Mouse (Mus musculus) olfactory bulb, adult 2 months (tissue): ENCODE measurements around the gene Cass4. TPM values are rescaled to one million over a fixed set of nuclear protein-coding genes. Genes with fewer than 3 reads are reported as not detected.

Source experiments
- H3K27ac ChIP-seq: fragments of 200-500 bp; 2 replicates; pipeline ENCODE4 v1.5.1; 2012; ENCODE audit warnings: low read depth, low read length; ENCODE audit not compliant: insufficient read depth
- H3K4me1 ChIP-seq: fragments of 200-500 bp; 2 replicates; pipeline ENCODE4 v1.6.1; 2012; ENCODE audit warnings: low read length; ENCODE audit not compliant: control insufficient read depth, insufficient read depth
- H3K4me3 ChIP-seq: fragments of 200-500 bp; 2 replicates; pipeline ENCODE4 v1.5.1; 2012; ENCODE audit warnings: mild to moderate bottlenecking, low read depth, low read length, moderate library complexity; ENCODE audit not compliant: insufficient read depth
- CTCF ChIP-seq: fragments of 200-500 bp; IDR thresholded peaks from 2 replicates; pipeline ENCODE4 v1.5.1; 2012; ENCODE audit warnings: low read depth, mild to moderate bottlenecking, low read length, moderate library complexity; ENCODE audit not compliant: insufficient read depth
- POLR2A ChIP-seq: fragments of 200-500 bp; IDR thresholded peaks from 2 replicates; pipeline ENCODE4 v1.6.1; 2012; ENCODE audit warnings: mild to moderate bottlenecking, low read depth, low read length, moderate library complexity; ENCODE audit not compliant: insufficient read depth
- WGBS: fragments of 180-500 bp; shearing (Covaris S2); methylation state at CpG from one replicate; pipeline ENCODE4 v1.1.7; 2018; 5-methylcytosine and 5-hydroxymethylcytosine counted together
- polyA plus RNA-seq: library from polyadenylated mRNA; stranded (reverse); fragments of >200 nt; gene quantifications from 2 replicates; pipeline ENCODE4 v1.2.4, GENCODE M21; 2012; ENCODE audit warnings: low replicate concordance; ENCODE audit not compliant: missing spikeins, insufficient read depth, insufficient read length

Gene Cass4
- polyA plus RNA-seq, 1 experiment = not detected

DNA sequence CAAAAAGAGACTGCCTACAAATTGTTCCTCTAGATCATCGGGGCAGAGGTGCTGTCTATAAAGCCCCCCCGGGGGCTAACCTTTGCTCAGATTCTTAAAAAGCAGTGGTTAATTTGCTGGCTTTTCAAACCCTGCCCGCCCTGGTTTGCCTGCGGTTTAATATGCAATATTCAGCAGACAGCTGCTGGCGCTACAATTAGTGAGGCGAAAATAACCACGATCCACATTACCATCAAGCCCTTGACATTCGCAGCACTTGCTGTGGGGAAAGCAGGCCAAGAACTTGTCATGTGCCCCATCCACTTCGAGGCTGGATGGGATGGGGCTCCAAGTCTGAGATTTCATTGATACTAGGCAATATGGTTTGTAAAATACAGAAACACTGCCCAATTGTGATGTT, 40.4 kb upstream of the Cass4 start:
- Histone ChIP-seq H3K4me1 (peaks cover 46% of the 10 kb centered on the region), H3K4me3 (no peak overlapping the region), H3K27ac (peak overlapping the region; percentile 55; the same call in 1 of the 2 replicates)
- WGBS = 17% methylated on average over 9 of the region's 9 CpGs
- TF ChIP-seq CTCF (no peak), POLR2A (no peak)

DNA sequence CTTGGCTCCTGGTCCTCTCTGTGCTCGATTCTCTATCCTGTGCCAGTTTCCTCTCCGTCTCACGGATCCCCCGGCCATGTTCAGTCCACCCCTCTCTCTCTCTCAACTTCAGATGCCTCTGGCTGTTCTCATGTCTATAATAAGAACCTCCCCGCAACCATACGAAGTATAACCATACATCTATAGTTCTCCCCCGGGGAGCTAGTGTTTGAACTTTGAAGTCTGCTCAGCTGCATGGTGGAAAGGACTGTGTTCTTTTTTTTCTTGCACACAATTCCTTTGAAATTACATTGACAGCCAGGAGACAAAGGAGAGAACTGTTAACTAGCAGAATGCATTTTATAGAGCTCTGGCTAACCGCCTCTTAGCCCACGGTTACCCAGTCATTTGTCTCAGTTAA, 38.8 kb upstream of the Cass4 start:
- 29% methylated on average over 9 of the region's 9 CpGs for WGBS
- Histone ChIP-seq H3K4me3 (no peak overlapping the region), H3K4me1 (peaks cover 37% of the 10 kb centered on the region), H3K27ac (peak overlapping the region; percentile 54; the same call in 1 of the 2 replicates)
- TF ChIP-seq POLR2A (no peak), CTCF (no peak)

DNA sequence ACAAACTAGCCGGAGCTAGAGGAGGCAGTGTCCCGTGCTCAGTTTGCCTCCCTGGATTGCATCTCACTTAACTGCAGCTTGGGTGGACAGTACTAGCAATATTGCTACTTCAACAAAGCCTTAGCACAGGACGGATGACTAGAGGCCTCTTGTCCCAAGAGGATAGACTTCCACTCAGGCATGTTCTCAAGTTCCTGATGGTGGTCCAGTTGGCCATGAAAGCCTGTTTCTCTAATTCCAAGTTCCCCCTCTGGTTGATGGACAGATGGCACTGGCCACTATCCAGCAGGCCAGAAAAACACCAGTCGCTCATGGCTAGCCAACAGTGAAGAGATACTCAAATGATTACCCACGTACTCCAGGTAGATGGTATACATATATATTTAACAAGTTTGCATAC, 37.8 kb upstream of the Cass4 start:
- Histone ChIP-seq H3K4me3 (no peak overlapping the region), H3K27ac (no peak overlapping the region), H3K4me1 (peaks cover 35% of the 10 kb centered on the region)
- TF ChIP-seq POLR2A (no peak), CTCF (no peak)
- 62% methylated on average over 5 of the region's 5 CpGs for WGBS

DNA sequence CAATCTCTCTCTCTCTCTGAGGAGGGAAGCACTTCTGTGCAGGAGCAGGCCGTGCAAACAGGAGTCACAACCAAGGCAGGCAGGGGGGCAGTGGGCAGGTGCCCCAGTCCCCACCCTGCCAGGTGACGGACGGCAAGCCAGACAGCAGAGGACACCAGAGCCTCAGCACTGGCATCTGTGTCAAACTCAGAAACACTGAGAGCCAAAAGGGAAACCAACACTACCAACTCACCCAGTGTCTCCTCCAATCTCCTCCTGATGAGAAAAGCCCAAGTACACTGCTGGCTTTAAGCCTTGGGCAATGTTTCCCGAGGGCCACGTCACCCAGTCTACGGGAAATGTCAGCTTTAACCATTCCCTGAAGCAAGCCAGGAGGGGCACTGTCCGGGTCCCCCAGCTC, 30.4 kb upstream of the Cass4 start:
- TF ChIP-seq POLR2A (no peak), CTCF (no peak)
- WGBS = 88% methylated on average over 7 of the region's 7 CpGs
- no peaks in the 10 kb centered on the region for H3K4me1 ChIP-seq
- H3K4me3 ChIP-seq = no peak overlapping the region
- H3K27ac ChIP-seq = no peak overlapping the region

DNA sequence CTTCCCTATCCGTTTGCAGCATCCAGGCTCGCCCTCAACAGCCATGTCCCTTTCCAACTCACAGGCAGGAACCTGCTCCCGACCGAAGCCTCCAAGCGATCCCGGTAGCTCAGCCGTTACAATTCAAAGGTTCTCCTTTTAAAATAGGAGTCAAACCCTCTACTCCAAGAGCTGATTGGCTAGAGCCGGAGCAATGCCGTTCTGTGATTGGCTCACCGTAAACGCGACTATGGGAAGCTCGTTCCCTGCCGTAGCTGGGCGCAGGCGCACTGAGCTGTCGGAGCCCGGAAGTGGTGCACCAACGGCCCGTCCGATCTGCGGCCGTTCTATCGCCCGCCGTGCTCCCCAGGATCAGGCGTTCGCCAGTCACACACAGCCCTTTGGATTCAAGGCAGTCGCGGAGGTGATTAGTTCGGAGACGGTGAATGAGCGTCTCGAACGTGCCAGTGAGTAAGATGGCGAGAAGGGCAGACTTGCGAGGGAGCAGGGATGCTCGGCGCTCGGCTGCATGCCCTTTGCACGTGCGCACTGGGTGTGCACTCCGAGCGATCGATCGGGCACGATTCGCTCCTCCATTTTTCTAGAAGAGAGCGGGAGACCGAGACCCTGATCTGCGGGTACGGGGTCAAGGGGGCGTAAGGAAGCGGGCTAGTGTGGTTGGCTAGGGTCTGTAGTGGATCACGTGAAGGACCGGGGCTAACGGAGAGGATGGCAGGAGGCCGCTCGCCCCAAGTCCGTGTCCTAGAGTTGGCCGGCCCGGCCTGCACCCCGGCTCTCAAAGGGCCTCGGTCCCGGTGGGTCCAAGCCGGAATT, 23.0 kb upstream of the Cass4 start, which contains the start of the genes Aurka and Cstf1:
Aurka (minus strand) TSS at position 125 of the 813 bp plus-strand sequence.
Cstf1 (plus strand) TSS at position 271 of the 813 bp plus-strand sequence.
- WGBS = under 1% methylated on average over 66 of the region's 66 CpGs
- Histone ChIP-seq H3K4me3 (peak within 1 kb of the TSS; percentile 90), H3K27ac (peak within 1 kb of the TSS; percentile 97), H3K4me1 (peaks cover 4% of the 10 kb centered on the region)
- TF ChIP-seq POLR2A (peak; percentile 55), CTCF (no peak)

DNA sequence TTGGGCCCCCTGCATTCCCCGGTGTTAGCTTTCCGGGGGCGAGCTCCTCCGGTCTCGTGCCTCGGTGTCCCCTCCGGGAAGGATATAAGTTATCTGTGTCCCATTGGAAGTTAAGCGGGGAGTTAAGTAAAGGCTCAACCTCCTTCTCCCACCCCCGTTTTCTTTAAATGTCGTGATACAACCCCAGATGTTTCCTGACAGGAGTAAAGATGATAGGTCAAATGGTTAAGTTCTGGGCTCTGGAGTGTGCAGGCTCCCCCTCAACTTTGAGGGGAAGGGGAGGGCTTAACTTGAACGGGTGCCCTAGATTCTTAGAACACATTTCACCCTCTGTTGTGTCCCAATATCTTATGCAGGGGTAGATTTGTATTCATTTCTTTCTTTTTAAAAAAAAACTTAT, 22.3 kb upstream of the Cass4 start:
- H3K27ac ChIP-seq = no peak overlapping the region
- under 1% methylated on average over 11 of the region's 11 CpGs for WGBS
- H3K4me1 ChIP-seq = peaks cover 4% of the 10 kb centered on the region

DNA sequence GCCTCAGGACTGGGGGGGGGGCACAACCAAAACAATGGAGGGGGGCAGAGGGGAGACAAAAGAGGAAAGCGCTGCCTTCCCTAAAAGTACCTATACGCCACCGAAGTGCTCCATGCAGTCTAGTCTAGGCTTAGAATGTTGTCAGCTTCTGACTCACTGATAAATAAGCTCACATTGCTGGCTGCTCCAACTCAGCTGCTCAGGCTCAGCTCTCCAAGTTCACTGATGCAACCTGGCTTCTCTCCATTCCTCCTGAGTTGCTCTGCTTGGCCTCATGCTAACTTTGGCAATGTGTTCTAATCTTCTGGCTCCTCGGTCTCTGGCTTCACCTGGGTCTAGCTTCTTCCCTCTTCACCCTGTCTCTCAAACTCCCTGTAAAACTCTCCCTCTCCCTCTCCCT, 17.0 kb upstream of the Cass4 start:
- WGBS = 92% methylated on average over 4 of the region's 4 CpGs

More for the DNA sequence above, 22.3 kb upstream of the Cass4 start:
- TF ChIP-seq CTCF = no peak
- no peak for TF ChIP-seq POLR2A
- H3K4me3 ChIP-seq = peak overlapping the region; percentile 90

DNA sequence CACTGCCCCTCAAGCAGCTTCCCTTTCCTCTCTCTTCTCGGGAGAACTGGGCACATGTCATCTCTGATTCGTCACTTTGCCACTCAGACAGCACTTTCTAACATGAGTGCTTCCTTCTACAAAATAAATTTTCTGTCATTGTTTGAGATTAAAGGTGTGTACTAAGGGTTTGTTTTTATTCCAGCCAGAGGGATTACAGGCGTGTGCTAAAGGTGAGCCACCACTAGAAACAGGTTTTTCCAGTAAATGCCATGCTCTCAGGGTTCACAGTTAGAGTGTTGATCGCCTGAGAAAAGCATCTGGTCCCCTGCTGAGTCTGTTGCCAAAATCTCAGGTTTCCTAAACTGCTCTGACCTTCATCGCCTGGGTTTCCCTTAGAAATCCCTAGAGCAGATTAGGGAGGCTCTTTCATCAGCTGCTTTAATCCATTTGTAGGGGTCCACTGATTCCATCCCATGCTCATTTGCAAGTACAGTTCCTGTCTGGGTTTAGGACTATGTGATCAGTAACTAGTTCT, 16.5 kb upstream of the Cass4 start:
- Histone ChIP-seq H3K4me3 (no peak overlapping the region), H3K4me1 (0 out of 2 replicates have a peak, but pooled peaks cover 3% of the 10 kb centered on the region), H3K27ac (no peak overlapping the region)
- WGBS = 66% methylated on average over 5 of the region's 5 CpGs
- TF ChIP-seq POLR2A (no peak), CTCF (no peak)

More for the DNA sequence above, 17.0 kb upstream of the Cass4 start:
- TF ChIP-seq POLR2A (no peak), CTCF (no peak)
- H3K4me1 ChIP-seq = 0 out of 2 replicates have a peak, but pooled peaks cover 3% of the 10 kb centered on the region
- H3K4me3 ChIP-seq = no peak overlapping the region
- H3K27ac ChIP-seq = no peak overlapping the region

DNA sequence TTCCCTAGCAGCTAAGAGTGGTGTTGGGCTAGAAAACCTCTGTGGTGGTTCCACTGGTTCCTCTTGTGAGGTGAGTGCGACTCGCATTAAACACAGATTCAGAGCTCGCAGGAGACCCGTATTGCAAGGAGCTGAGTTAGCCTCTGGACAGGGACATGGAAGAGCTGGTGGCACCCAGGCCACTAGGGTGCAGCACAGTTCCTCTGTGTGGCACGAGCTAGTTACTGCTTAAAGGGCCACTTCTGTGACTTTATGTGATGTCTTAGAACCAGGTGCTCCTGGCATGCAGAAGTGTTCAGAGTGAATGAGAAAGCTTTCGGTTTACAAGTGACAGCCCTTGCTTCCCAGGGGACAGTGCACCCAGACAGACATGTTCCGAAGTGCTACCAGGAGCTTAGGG, 15.3 kb upstream of the Cass4 start:
- Histone ChIP-seq H3K4me3 (no peak overlapping the region), H3K27ac (no peak overlapping the region), H3K4me1 (0 out of 2 replicates have a peak, but pooled peaks cover 3% of the 10 kb centered on the region)
- TF ChIP-seq CTCF (0 out of 2 replicates have a peak, but pooled peaks have one; percentile 31), POLR2A (no peak)
- 64% methylated on average over 7 of the region's 7 CpGs for WGBS
